Mouse (Mus musculus): ENCODE measurements around the gene Tkt.
"Not testable (repeated sequence)": the region's sequence is repeated elsewhere in the genome, so short reads cannot be mapped to it uniquely, and the experiment has no call there.

Tkt gene

DNA sequence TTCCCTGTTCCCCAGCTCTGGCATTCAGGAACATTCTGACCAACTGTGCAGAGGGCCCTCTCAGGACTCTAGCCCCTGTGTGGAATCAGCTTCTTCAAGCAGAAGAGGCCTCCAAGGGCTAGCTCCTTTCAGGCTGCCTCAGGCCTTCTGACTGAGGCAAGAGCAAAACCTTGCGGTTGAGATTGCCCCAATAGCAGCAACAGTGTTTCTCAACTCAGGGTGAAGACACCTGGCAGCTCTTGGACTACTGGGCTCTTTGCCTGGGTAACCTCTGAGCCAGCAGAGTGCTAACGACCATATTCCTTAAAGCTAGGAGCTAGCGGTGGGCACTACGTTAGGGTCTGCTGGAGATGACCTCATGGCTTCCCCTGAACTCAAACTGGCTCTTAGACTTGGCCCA, 5.0 kb downstream of the Tkt start:
- DNase-seq (ENCODE audit: low spot score in 2 of 2): peak in 1 of 2 experiments; percentile 70

DNA sequence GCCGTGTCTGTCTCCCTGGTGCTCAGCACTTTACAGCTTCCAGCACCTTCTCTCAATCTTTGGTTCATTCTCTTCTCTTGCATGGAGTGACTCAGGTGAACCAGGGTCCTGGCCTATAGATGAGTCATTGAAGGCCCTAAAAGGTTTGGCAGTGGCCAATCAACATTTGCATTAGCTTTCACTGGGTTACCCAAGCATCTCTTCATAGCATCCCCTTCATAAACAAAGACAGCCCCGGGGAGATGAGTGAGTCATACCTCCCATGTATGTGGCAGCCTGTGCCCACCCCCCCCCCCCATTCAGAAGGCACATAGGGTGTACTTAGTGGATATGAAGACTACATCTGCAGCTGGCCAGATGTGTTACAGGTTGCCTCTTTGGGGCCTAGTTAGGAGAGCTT, 8.5 kb downstream of the Tkt start:
- DNase-seq (ENCODE audit: low spot score in 2 of 2): no peak

DNA sequence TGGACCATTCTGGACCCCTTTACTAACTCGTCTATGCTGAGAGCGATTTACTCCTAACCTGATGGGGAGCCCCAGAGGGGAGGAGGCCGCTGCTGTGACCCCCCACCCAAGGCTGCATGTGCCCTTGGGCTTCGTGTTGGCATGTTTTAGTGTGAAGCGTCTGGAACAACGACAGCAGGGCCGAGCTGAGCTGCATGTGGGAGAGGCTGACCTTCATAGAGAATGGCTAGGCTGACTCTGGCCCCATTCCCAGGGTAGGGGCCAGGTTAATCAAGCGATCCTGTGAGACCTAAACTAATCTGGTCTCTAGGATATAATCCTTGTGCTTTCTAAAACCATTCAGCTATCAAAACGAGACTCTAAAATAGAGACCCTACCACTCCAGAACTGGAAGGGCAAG, 9.6 kb downstream of the Tkt start:
- DNase-seq (ENCODE audit: low spot score in 2 of 2): peak in 1 of 2 experiments; percentile 57

DNA sequence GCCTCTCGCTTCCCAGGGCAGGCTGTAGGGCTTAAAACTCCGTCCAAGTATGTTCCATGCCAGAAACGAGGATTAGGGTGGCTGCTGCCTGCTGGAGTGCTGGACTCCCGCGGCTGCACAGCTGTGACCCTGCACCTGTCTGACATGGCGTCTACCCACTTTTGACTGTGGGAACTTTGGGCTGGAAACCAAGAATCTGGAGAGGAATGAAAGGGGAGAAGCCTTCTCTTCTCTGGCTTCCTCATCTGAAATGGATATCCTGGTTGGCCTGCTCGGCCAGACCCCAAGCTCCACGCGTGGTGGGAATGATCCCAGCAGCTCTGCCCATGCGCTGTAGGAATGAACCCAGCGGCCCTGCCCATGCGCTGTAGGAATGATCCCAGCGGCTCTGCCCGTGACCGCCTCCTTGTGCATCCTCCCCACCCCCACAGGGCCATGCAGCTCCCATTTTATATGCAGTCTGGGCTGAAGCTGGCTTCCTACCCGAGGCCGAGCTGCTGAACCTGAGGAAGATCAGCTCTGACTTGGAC, 11.2 kb downstream of the Tkt start:
- DNase-seq (ENCODE audit: low spot score in 2 of 2): peak in 1 of 2 experiments; percentile 62

DNA sequence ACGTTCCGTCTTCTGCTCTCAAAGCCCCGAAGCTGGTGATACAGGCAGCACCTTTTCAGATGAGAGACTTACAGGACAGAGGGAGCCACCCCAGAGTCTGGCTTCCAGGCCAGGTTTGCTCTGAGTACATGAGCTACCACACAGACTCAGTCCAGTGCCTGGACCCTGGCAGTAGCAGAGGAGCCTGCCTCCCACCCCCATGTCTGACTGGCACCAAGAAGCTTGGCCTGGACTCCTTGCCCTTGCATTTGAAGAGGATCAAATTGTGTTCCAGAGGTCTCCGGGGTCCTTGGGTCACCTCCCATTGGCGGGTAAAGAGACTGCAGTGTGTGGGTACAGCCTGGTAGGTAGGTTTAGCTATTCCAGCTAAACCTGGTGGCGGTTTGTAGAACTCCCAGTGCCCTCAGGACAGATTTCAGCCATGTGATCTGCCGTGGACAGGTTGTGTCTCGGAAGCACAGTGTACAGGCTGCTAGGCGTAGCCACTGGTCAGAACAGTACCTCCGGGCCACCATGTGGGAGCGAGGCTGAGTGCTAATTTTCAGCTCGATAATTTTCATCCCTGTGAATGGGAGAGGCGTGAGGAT, 12.7 kb downstream of the Tkt start:
- DNase-seq (ENCODE audit: low spot score in 2 of 2): peak in 1 of 2 experiments; percentile 58

DNA sequence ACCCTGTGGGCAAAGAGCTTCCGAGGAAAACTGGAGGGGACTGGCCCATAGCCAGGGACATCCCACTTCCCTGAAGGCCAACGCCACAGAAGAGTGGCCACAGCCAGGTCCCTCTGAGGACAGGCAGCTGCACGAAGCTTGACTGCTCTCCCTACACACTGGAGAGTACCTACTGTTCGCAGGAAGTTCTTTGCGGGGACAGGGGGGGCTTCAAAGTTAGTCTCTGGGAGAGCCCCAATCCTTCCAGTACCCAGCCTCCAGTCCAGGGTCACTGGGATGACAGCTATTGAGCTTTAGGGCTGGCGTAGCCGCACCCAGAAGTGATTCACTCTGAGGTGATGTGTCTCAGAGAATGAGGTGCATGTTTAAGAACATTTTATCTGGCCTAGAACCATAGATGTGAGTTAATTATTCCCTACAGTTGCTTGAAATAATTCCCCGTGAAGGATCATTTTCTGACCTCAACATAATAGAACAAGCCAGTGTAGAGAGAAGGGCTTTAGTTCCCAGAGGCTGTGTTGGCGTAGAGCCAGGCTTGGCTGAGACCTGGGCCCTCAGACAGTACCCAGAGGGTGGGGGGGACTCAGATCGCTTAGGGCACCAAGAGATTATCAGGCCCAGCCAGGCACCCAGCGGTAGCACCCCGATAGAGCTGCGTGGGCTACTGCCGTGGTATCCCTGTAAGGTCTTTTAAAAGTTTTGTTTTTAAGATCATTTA, 13.5 kb downstream of the Tkt start:
- DNase-seq (ENCODE audit: low spot score in 2 of 2): peak; percentile 81 to 87

DNA sequence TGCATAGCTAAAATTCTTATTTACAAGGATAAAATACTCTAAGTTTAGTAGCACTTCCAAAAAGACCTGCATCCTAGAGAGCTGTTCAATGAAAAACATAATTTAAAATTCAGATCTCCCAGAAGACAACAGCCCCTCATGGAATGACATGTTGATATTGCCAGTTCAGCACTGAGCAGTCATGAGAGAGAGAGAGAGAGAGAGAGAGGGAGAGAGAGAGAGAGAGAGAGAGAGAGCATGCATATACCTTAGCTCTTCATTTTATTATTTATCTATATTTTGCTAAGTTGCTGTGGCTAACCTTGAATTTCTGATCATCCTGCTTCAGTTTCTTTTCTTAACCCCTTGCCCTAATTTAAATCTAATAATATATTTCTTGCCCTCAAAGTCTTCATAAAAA, 14.2 kb downstream of the Tkt start:
- DNase-seq (ENCODE audit: low spot score in 2 of 2): no peak

DNA sequence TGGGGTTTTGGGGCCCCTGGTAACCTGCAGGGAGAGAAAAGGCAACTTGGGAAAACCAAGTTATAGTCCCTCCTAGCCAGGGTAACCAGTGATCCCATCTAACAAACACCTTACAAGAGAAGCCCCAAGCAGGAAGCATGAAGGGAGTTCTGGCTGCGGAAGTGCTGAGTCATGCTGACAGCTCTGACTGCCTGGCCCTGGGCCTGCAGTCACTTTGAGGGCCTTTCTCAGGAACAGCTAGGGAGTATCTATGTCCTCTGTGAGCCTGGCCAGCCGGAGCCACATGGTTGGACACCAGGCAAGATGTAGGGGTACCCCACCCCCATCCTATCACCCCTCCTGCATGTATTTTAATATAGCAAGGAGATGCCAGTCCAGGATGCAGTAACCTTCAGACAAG, 16.3 kb downstream of the Tkt start:
- DNase-seq (ENCODE audit: low spot score in 2 of 2): peak; percentile 70 to 83

DNA sequence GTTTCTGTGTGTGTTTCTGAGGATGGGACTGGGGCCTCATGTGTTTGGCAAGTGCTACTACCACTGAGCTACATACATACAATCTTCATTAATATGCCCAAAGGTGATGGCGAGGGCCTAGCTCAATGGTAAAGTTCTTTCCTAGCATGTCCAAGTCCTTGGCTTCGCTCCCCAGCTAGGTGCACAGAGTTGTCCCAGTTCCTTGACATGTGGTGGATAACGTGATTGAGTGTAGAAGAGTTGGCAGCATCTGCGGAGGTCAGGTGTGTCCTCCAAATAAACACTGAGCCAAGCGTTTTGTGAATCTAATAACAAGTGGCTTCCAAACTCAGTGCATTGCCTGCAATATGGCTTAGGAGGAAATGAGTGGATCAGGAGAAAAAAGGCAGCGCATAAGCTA, 18.2 kb downstream of the Tkt start:
- no peak for DNase-seq (ENCODE audit: low spot score in 2 of 2)

DNA sequence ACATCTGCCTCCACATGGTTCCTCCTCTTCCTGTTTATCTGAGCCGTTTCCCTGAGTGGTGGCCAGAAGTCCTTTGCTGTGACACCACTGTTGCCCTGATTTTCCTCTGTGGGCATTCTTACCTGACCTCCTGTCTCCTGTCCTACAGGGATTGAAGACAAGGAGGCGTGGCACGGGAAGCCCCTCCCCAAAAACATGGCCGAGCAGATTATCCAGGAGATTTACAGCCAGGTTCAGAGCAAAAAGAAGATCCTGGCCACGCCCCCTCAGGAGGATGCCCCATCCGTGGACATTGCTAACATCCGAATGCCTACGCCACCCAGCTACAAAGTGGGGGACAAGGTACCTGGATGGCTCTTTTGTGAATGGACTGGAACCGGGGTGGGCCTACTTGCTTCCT, 19.9 kb downstream of the Tkt start:
- no peak for DNase-seq (ENCODE audit: low spot score in 2 of 2)

DNA sequence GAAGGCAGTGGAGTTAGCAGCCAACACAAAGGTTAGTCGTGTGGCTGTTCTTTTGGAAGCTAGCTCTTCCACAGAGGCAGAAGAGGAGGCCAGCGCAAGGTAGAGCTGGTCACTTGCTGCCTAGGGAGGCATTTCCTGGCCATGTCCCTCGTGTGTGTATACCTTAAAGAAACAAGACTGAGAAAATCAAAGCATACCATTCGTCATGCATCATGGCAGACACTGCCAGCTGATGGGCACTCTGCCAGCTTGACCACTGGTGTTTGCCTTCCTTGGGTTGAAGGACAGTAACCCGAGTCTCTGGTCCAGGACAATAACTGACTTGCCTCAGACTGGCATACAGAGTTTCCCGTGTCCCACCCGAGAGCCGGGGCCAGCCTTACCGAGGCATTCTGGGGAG, 22.1 kb downstream of the Tkt start:
- DNase-seq (ENCODE audit: low spot score in 2 of 2): no peak

DNA sequence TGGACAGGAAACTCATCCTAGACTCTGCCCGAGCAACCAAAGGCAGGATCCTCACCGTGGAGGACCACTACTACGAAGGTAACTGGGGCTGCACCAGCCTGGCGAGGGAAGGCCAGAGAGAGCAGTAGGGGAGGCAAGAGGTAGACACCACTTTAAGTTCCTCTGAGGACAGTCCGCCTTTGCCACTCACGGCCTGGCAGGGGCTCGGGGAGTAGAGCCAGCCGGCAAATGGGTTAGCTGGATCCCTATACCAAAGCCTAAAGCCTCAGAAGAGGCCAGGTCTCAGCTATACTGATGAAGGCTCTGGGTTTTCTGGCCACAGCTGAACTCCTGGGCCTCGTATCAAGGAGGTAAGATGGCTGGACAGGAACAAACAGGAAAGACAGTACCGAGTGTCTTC, 24.1 kb downstream of the Tkt start:
- DNase-seq (ENCODE audit: low spot score in 2 of 2): no peak

DNA sequence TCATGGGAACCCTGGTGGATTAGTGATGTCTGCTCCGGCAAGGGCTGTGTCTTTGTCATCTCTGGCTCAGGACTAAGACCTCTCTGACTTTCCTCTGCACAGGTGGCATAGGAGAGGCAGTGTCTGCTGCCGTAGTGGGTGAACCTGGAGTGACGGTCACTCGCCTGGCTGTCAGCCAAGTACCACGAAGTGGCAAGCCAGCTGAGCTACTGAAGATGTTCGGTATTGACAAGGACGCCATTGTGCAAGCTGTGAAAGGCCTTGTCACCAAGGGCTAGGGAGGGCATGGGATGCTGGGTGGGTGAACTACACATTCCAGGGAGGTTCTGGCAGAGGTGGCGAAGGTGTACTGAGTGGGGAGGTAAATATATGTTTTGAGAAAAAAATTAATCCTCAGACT, 25.1 kb downstream of the Tkt start:
- DNase-seq (ENCODE audit: low spot score in 2 of 2): no peak

DNA sequence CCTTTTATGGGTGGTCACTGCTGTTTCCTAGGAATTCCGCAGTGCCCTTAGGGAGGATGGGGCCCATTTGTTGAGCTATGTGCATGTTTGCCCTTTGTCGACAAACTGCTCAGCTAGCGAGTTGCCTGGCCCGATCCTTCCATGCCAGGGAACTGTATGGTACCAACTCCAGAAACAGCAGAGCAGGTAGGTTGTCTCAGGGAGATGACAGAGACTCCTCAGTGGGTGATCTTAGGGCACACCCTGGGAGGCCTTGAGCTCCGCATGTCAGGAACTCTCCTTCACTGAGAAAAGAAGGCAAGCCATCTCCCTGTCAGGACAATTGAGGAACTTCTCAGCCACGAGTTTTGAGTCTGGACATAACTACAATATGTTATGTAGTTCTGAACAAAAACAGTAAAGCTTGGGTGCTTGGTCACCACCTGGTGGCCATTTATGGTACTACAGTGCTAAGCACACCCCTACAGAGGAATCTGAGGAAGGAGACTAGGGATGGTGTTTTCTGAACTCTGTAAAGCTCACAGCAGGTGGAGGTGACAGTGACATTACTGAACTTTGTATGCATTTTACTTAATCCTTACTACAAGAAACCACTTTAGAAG, 25.9 kb downstream of the Tkt start:
- DNase-seq (ENCODE audit: low spot score in 2 of 2): peak; percentile 78 to 91

DNA sequence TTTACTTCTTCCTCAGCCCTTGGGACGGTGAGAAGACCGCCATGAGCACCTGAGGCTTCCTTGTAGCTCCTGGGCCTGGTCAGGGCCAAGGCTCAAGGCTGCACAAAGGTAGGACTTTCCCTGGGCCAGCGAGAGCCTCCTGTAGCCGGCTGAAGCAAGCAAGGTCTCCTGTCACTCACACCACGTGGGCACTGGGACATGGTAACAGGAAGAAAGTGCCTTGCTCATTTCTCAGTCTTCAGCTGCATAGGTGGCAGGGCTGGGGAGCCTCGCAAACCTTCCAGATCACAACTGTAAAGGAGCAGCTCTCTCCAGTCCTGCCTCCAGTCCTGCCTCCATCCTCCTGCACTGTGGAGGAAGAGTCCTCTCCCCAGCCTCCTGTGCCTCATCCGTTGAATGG, 27.6 kb downstream of the Tkt start:
- no peak for DNase-seq (ENCODE audit: low spot score in 2 of 2)

DNA sequence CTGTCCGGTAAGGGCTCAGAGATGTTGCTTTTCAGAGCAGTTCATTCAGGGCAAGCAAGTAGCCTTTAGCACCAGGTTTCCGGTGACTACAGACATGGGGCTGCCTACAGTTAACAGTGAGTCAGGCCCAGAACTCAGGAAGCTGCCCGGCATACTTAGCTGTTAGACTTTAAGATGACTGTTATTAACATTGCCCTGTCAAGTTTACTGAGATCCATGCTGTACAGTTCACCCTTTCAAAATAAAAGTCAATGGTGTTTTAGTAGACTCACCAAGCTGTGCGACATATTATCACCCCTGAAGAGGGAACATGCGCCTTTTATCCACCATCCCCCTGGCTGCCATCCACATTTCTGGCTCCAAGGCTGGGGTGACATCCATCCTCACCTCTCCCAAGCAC, 28.1 kb downstream of the Tkt start:
- DNase-seq (ENCODE audit: low spot score in 2 of 2): no peak

DNA sequence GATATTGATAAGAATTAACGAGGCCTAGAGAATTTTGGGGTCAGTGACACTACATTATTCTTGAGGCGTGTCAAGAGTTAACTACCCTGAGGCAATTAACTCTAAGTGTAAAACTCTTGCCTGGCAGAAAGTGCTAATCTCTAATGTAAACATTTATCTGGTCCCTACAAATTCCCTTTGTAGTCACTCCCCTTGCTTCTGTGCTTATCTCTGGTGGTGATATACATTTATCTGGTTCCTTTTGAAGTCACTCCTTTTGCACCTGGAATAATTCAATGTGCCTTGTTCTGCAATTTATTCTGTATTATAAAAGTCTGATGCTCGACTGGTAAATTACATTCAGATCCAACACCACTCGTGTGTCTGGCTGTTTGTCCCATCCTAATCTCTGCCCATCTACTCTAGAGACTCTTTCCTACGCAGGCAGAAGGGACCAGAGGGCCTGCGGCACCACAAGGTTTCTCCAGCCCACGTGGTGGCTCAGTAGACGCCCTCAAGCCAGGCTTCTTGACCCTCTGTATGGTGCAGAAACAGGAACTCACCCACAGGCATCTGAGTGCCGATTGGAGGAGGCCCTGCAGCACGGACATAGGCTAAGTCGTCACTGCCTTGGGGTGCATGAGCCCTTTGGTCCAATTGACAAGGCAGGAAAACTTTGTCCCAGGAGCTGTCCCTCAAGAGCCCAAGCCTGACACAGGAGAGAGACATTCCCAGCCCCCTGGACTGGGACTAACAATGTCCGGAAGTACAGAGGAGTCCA, 29.3 kb downstream of the Tkt start:
- not testable (repeated sequence) for DNase-seq (ENCODE audit: low spot score in 2 of 2)

DNA sequence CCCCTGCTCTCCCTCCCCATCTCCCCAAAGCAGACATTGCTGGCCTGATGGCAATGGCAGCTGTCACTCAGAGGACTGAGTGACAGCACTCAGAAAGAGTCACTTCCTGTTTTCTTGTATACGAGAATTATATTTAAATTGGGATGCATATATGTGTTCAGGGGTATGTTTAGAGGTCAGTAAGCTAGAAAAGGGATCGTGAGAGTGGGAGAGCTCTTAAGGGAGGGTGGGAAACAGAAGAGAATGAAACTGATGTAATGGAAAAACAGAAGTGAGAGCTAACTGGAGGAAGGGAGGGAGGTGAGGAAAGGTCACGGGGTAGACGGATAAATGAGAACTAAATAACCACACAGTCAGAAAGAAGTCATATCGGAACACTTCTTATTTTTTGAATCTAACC, 31.0 kb downstream of the Tkt start:
- DNase-seq (ENCODE audit: low spot score in 2 of 2): no peak

DNA sequence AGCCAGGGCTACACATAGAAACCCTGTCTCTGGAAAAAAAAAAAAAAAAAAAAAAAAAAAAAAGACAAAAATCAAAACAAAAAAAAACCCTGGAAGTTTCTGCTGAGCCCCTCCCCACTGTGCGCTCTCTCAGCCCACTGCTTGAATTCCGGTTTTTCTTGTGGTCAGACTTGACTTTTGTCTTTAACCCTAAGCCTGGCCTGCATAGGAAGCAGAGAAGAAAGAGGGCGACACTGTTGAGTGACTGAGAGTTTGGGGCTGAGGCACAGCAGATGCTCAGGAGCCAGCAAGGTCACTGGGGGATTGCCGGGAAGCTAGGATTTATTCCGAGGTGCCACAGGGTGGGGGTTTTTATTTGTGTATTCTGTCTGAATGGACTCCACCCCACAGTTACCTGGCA, 31.7 kb downstream of the Tkt start:
- DNase-seq (ENCODE audit: low spot score in 2 of 2): no peak

DNA sequence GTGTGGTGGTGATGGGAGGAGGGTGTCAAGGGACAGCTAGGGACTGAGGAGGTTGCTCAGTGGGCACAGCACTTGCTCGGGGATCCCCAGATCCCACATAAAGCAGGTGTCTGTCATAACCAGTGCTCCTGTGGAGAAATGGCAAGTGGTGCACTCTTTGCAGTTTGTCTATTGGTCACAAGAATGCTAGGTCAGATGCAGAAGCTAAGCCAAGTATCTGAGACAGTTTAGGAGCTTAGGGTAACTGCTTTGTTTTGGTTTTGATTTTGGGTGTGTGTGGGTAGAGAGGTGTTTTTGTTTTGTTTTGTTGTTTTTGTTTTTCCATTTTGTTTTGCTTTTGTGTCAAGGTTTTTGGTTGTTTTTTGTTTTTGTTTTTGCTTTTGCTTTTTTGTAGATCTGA, 33.1 kb downstream of the Tkt start:
- no peak for DNase-seq (ENCODE audit: low spot score in 2 of 2)

DNA sequence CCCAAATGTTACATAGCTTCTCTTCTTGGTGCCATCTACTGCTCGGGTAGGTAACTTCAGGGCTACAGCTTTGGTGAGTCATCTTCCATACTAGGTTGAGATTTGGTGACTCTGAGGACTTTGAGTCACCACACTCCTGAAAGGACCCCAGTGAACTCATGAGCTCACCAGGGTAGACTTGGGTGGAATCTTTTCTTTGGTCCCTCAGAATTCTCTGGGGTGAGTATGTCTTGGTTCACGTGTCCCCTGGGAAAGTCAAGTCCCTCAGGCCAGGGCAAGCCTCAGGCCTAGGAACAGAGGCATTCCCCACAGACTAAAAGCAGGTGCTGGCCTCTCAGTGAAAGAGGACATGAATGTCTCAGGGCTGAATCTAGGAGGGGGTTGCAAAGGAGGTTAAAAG, 35.9 kb downstream of the Tkt start:
- DNase-seq (ENCODE audit: low spot score in 2 of 2): no peak

DNA sequence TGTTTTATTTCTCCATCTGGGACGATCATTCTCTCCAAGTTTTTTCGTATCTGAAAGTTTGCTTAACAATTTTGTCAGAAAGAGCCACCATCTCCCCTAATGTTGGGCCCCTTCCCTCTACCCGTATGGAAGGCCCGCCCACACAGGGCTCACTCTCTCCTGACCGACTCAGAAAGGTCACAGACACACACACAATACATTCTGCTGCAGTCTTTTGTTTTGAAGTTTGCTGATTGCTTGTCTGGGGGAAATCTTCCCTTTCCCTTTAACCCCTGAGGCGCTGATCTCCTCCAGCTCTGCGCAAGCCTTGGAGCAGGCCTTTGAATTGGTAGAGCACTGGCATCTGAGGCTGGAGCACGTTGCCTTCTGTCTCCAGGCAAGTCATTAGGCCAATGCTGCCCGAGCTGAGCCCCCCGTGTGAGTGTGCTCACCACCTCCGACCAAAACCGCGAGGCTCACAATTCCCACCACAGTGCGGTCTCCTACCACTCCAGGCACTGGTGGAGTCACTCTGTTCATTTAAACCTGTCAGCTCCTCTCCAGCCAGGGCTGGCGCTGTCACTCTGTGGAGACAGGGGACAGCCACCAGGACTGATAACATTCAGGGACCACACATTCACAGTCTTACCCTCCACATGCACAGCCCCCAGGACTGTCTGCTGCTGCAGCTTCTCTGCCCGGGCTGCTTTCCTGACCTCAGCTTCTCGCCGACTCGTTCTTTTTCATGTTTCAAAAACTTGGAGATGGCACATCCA, 36.5 kb downstream of the Tkt start:
- no peak for DNase-seq (ENCODE audit: low spot score in 2 of 2)
